Mouse (Mus musculus) cerebellum, postnatal 10 days (tissue): ENCODE data around the gene Capn11.
A peak's percentile ranks its signal among the peaks of the same experiment; 100 is the strongest.

Experiments used
- DNase-seq, 2 experiments: peaks; one replicate each; pipeline ENCODE4 v3.0.0; 2021; ENCODE audit warnings: mixed read lengths in 2 of 2

Gene Capn11

DNA sequence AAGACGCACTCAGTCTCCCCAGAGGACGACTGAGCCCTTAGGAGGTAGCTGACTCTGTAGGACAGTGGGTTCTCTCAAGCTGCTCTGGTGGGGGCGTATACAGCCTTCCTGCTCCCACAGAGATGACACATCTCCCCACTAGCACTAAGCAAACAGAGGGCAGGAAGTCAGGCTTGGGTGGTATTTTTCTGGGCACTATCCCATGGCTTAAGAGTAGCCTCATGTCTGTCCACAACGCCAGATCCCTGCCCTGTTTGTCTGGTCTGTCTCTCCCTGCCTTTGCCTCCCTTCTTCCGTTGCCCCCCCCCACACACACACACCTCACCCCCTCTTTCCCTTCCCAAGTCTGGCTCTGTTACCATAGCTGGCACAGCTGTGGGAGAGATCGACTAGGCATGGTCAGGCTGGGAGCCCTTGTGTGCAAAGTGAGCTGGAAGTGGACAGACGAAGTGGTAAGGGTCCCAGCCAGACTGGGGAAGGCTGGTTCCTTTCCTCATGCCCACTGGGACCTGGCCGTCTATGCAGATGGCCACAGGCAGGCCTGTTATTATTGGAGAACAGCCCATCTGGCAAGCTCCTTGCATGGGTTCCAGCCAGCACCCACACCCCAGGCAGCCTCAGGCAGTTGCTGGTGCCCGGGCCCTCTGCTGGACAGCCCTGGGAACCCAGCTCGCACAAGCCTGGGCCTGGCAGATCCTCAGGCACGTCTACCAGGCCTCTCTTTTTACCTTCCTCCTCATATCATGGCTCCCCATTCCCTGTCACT lies 62.3 kb downstream of the Capn11 start:
- DNase-seq = peak; percentile 91 to 94

- peak in 1 of 2 experiments; percentile 80 for DNase-seq
These were observed 63.3 kb downstream of the Capn11 start for GRCm38 (mm10) chr17:45595736-45596390.

DNA sequence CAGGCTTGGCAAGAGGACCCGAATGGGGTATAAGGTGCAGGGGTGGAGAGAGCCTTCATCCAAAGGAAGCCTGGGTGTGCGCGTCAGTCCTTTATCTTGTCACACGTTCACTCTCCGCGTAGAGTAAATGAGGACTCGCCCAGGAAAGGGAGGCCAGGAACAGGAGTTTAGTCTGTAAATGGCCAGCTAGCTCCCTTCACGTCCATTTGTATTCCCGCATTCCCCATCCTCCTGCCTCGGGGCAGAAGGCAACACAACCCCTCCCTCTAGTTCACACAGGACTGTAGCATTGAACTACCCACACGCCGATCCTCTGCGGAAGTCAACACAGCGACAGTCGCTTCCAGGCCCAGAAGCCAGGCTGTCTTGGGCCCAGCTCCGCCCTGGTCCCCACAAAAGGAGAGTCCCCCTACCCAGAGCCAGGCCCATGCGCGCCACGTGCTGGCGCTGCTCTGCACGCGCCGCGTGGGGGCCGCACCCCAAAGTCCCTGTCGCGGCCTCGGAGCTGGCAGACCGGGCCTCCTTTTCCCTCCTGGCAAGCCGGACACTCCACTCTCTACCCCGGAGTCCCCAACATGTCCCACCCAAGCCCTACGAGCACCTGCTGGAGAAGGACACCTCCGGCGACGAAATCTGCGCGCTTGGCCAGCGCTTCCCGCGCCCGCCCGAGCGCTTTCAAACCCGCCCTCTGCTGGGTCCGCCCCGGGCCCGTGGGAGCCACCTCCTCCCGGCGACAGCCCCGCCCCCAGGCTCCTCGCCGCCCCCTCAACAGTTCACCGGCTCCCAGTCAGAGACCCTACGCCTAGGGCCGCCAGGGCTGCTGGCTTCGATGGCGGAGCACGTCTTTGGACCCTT lies 64.0 kb downstream of the Capn11 start:
- peak; percentile 89 to 94 for DNase-seq

DNA sequence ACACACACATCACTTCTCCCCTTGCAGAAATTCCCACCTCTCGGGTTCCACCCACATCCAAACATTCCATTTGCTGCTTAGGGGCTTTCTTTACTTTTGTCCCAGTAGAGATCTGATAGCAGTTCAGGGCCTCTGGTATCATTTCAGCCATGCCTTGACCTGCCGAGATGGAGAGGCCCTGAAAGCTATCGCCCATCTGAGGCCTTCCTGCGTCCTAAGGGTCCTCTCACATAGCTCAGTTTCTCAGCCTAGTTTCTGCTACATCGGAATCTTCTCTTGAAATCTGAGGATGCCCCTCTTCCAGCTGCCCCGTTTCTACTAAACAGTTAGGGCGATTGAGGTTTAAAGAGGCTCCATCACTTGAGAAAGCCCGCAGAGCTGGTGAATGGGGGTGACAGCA lies 64.9 kb downstream of the Capn11 start:
- DNase-seq = peak in 1 of 2 experiments; percentile 34

GRCm38 (mm10) chr17:45593479-45593878 lies 65.6 kb downstream of the Capn11 start:
- DNase-seq = peak; percentile 65 to 66

DNA sequence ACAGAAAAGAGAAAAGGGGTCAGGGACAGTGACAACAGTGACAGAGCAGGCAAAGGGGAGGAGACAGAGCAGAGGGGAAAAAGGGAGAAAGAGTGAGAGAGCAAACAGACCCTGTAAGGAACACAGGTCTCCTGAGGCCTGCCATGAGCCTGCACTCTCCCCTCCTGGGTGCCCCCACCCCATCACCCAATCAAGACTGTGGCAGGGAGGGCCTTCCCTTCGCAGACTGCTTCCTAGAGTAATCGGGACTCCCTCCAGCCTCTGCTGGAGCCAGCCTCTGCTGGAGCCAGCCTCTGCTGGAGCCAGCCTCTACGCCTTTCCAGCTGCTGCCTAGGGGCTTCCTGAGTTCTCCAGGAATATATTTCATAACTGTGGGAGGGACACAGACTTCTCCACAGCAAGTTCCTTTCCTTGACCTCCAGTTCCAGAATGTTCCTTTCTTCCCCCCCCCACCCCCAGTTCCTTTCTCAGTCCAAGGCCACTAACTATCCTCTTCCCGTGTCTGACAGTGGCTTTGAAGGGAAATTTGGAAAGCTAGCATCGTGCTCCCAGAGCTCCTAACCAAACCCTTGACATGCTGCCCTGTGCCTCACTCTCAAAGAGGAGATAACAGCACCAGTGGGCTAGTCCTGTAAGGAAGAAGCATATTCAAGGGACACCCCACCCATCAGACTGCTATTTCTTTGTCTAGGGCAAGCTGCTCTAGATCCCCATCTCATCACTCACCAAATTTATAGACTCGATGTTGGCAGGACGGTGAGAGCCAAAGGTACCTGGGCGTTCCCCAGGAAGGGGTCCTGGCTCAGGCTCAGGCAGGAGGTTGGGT lies 66.3 kb downstream of the Capn11 start:
- peak; percentile 64 to 67 for DNase-seq

GRCm38 (mm10) chr17:45591701-45592605 lies 67.2 kb downstream of the Capn11 start:
- DNase-seq = peak; percentile 75 to 77

DNA sequence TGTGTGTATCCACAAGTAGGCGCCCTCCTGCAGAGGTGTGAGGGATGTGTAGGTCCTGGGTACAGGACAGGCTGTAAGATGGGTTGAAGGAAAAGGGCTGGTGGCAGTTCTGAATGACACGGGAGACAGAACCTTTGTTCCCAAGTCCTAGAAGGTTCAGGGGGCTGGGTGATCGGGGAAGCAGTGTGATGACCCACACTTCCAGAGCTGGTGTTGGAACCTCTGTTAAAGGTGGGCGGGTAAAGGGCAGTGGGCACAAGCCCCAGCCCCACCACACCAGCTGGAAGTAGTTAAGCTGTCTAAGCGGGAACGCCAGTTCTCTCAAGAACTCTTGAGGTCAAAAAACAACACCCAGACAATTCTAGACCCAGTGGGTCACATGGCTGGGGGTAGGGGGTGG lies 68.7 kb downstream of the Capn11 start:
- DNase-seq = peak; percentile 15 to 19

GRCm38 (mm10) chr17:45589844-45590243 lies 69.3 kb downstream of the Capn11 start:
- peak in 1 of 2 experiments; percentile 46 for DNase-seq

DNA sequence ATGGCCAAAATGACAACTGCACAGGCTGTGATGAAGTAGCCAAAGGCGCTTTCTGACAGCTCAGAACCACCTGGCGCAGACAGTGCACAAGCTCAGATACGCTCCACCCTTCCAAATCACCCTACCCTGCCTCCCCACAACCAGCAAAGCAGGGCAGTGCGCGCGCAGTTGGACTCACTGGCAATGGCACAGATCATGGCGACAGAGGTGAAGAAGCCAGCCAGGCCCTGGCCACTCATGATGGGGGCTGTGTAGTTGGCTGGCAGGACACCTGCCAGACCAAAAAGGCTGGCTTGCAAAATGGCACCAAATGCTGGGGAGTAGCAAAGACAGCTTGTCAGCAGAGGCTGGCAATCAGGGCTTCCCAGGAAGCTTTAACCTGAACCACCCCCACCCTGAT lies 69.9 kb downstream of the Capn11 start:
- peak; percentile 86 to 93 for DNase-seq

DNA sequence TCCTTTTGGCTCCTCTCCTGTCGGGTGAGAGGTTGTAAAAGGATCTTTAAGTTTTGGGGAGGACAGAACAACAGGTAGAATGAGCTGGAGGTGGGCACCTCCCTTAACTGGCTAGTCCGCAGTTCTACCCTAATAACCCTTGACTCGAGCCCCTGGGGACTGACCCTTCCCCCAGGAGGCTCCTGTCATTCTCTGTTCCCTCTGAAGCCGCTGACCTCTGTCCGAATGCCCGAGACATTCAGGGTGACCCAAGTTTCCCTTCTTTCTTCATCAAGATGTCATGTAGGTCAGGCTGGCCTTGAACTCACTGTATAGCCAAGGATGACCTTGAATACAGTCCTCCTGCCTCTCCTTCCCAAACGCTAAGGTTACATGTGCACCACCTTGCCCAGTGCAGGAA lies 70.8 kb downstream of the Capn11 start:
- peak in 1 of 2 experiments; percentile 20 for DNase-seq

DNA sequence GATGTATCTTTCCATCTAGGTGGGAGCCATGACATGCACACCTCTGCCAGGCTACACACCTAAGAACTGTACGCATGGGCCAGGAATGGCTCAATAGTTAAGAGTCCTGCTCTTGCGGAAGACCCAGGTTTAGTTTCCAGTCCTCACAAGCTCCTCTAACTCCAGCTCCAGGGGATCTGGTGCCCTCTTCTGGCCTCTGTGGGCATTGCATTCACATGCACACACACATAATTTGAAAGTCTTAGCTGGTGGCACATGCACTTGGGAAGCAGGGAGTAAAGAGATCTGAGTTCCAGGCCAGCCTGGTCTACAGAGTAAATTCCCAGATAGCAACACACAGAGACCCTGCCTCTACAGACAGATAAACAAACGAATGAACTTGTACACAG lies 72.7 kb downstream of the Capn11 start:
- DNase-seq = peak; percentile 70 to 78

GRCm38 (mm10) chr17:45585725-45586448 lies 73.2 kb downstream of the Capn11 start:
- no peak for DNase-seq

DNA sequence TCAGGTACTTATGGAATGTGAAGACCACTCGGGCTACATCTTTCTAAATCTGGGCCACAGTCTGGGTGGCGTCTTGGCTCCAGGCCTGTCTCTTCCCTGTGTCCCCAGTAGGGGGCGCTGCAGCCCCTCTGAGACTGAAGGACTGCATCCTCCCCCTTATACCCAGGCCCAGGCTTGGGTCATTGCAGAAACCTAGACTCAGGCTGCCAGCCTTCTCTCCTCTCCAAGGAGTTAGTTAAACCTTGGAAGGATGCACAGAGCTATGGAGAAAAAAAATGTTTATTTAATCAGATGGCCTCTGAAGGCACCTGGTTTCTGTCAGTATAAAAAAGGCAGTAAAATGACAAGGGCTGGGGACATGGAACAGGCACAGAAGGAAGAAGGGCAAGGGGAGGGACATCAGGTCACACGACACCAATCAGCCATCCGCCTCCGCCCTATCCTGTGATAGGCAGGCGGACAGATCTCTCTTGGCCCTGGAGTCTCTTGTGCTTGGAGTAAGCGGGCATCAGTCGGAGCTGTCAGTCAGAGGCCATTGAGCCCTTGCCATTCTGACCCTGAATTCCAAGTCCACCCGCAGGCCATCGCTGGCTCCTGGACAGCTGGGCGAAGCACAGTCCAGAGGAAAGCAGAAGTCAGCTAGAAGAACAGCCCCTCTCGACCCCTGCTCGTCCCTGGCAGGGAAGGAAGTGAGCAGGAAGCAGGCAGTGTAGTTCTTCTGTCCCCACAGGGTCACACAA lies 74.0 kb downstream of the Capn11 start:
- peak; percentile 92 to 95 for DNase-seq

GRCm38 (mm10) chr17:45584096-45584896 lies 74.8 kb downstream of the Capn11 start:
- DNase-seq = peak; percentile 95 to 97

DNA sequence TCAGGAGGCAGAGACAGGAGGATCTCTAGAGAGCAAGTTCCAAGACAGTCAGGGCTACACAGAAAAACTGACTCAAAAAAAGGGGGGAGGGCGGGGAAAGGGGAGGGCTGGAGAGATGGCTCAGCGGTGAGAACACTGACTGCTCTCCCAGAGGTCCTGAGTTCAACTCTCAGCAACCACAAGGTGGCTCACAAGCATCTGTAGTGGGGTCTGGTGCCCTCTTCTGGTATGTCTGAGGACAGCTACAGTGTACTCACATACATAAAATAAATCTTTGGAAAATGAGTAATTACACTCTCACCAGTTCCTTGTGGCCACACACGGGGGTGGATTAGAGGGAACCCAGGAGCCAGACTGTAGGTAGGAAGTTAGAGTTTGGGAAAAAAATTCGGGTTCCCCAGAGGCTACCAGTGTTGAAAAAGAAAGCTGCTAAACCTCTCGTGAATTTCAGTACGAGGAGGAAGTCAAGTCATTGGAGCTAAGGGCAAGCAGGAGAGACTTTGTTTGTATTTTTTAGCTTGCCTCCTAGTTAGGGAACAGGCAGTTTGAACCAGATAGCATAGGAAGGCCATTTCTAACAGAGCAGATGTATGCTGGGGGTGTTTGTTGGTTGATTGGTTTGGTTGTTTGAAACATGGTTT lies 76.3 kb downstream of the Capn11 start:
- DNase-seq = peak; percentile 47 to 53

GRCm38 (mm10) chr17:45582188-45582587 lies 76.9 kb downstream of the Capn11 start:
- DNase-seq = peak in 1 of 2 experiments; percentile 6

DNA sequence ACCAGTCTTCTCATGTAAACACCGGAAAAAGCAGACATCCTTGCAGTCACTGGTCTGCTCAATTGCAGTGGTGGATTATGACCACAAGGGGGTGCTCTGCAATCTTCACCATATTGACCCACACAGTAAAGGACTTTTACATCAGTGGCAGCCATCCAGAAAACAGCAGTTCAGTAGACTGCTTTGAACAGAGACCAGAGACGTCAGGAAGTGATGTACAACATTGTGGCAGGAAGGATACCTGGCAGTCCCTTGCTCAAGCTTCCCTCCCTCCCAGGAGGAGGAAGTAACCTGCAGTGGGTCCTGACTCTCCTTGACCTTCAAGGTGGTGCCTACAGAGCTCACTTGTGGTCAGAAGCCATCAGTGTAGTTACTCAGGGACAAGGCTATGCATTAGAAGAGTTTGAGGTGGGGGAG lies 77.5 kb downstream of the Capn11 start:
- peak; percentile 85 to 90 for DNase-seq
